Mouse (Mus musculus) small intestine, adult 2 months (tissue): ENCODE results near the gene Gpr135.

Experiments
- CTCF ChIP-seq: fragments of 200-500 bp; IDR thresholded peaks from 2 replicates; pipeline ENCODE4 v1.5.1; 2012; ENCODE audit warnings: low read depth, mild to moderate bottlenecking, control low read depth, inconsistent platforms, low read length, moderate library complexity, mixed read lengths; ENCODE audit not compliant: insufficient replicate concordance, insufficient read length; ENCODE audit errors: extremely low read depth
- POLR2A ChIP-seq: fragments of 200-500 bp; IDR thresholded peaks from 2 replicates; pipeline ENCODE4 v1.6.1; 2012; ENCODE audit warnings: low read depth, mild to moderate bottlenecking, control low read depth, inconsistent platforms, low read length, moderate library complexity

DNA sequence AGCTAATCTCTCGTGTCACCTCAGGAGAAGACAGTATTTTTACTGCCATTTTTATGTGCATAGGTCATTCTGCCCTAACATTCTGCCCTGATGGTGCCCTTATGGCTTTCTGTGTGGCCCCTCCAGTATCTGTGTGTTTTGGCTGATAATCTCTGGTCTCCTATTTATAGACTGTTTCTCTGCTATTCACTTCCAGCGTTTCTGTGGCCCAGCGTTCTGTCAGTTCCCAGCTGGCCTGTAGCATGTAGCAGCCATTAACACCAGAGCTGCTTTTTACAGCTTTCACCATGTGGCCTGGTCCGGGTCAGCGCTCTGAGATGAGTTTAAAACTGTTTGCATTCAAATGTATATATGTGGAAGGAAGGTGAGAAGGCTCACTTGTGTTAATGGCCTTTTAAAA, 49.4 kb downstream of the Gpr135 start:
- TF ChIP-seq CTCF, result no peak
- TF ChIP-seq POLR2A, result no peak
